Mouse (Mus musculus): ENCODE measurements around the gene Cpt2. TPM values are rescaled to one million over a fixed set of nuclear protein-coding genes. Genes with fewer than 3 reads are reported as not detected.

The Cpt2 gene
- polyA plus RNA-seq, 1 experiment, result 95.6 TPM

- no peak for TF ChIP-seq GATA1 (IDR thresholded peaks at IDR 0.05; ENCODE audit: low read length)
Measured at GRCm38 (mm10) chr4:107881631-107882030, 41.8 kb downstream of the Cpt2 start.

DNA sequence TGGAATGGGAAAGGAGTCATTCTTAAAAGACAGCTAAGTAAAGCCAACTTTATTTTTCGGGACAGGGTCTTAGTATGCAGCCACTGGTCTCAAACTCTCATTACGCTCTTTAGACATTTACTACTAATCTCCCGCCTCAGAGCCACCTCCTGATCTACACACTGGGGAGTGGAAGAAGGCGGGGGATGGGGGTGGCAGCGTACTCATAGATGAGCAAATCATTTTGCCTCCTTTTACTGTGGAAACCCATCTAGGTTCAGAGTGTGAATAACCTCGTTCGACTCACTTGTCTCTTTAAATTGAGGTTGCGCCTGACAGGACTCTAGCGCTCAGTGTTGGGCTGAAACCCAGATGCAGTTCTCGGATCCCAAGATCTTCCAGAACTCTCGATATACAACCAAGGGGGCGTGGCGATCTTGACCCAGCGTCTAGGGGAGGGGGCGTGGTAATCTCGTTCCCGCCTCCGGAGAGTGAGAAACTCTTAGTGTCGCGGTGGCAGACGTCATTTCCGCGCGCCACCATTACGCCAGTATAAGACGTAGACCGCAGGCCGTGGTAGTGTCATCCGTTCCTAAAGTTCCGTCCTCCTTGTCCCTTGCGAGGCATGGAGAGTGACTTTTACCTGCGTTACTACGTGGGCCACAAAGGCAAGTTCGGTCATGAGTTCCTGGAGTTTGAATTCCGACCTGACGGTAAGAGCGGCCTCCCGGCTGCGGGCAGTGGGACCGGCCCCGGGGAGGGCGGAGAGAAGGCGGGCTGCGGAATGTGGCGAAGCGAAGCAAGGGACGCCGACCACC is 44.0 kb downstream of the Cpt2 start, which contains the start of gene Magoh:
Gene Magoh, plus strand, starts transcription at position 502 of the 797 bp plus-strand sequence.
- no peak for TF ChIP-seq GATA1 (IDR thresholded peaks at IDR 0.05; ENCODE audit: low read length)

- no peak for TF ChIP-seq GATA1 (IDR thresholded peaks at IDR 0.05; ENCODE audit: low read length)
Measured at GRCm38 (mm10) chr4:107864866-107865265, 58.5 kb downstream of the Cpt2 start.

GRCm38 (mm10) chr4:107858995-107859394 is 64.4 kb downstream of the Cpt2 start:
- TF ChIP-seq GATA1 (IDR thresholded peaks at IDR 0.05; ENCODE audit: low read length), result no peak

- no peak for TF ChIP-seq GATA1 (IDR thresholded peaks at IDR 0.05; ENCODE audit: low read length)
Measured at GRCm38 (mm10) chr4:107856958-107857686, 66.3 kb downstream of the Cpt2 start.

Other genes starting within 250 kb of the Cpt2 start
- gene Dmrtb1, start 239.4 kb downstream of the Cpt2 start, polyA plus RNA-seq (2012), result not detected in 2 replicates
- 17.8 and 18.3 TPM in 2 replicates for gene Lrp8, start 121.3 kb downstream of the Cpt2 start, polyA plus RNA-seq (2012)
- gene Magoh, start 43.9 kb downstream of the Cpt2 start, polyA plus RNA-seq (2012), result 4.3 and 8.7 TPM in 2 replicates
- 2.5 and 3.3 TPM in 2 replicates for gene 0610037L13Rik, start 33.8 kb downstream of the Cpt2 start, polyA plus RNA-seq (2012)
- gene Slc1a7, start 44.7 kb upstream of the Cpt2 start, polyA plus RNA-seq (2012), result not detected in 2 replicates
- 0.04 TPM in 1 of 2 replicates, not detected in the other for gene Podn, start 172.8 kb upstream of the Cpt2 start, polyA plus RNA-seq (2012)
- 19.1 and 39.2 TPM in 2 replicates for gene Scp2, start 221.4 kb upstream of the Cpt2 start, polyA plus RNA-seq (2012)
- gene Echdc2, start 241.8 kb upstream of the Cpt2 start, polyA plus RNA-seq (2012), result not detected in 2 replicates

All from G1E-ER4 (cell line).